Mouse (Mus musculus) kidney, adult 2 months (tissue): ENCODE data around the gene Pde4d. TPM values are rescaled to one million over a fixed set of nuclear protein-coding genes. Genes with fewer than 3 reads are reported as not detected.
A peak's percentile ranks its signal among the peaks of the same experiment; 100 is the strongest.

Experiments used
- DNase-seq: peaks from one replicate; pipeline ENCODE4 v3.0.0; 2021
- H3K27ac ChIP-seq: fragments of 200-500 bp; 2 replicates; pipeline ENCODE4 v1.5.1; 2012; ENCODE audit warnings: low read depth, low read length, control low read depth, inconsistent platforms; ENCODE audit not compliant: insufficient read depth
- H3K27me3 ChIP-seq: fragments of 200-500 bp; replicated peaks from 2 replicates; pipeline ENCODE4 v1.6.1; 2012; ENCODE audit warnings: mild to moderate bottlenecking, moderate library complexity, low read length, inconsistent platforms; ENCODE audit not compliant: control insufficient read depth, insufficient read depth
- H3K36me3 ChIP-seq: fragments of 200-500 bp; 2 replicates; pipeline ENCODE4 v1.6.1; 2012; ENCODE audit warnings: mild to moderate bottlenecking, moderate library complexity, low read length, inconsistent platforms; ENCODE audit not compliant: control insufficient read depth, insufficient read depth
- H3K4me1 ChIP-seq: fragments of 200-500 bp; 2 replicates; pipeline ENCODE4 v1.6.1; 2011; ENCODE audit warnings: low read length; ENCODE audit not compliant: control insufficient read depth, insufficient read depth
- H3K4me3 ChIP-seq: fragments of 200-500 bp; 2 replicates; pipeline ENCODE4 v1.5.1; 2011; ENCODE audit warnings: mild to moderate bottlenecking, low read depth, low read length, control low read depth; ENCODE audit not compliant: insufficient read depth
- CTCF ChIP-seq: fragments of 200-500 bp; conservative IDR thresholded peaks from 2 replicates; pipeline ENCODE4 v1.5.1; 2011; ENCODE audit warnings: low read depth, mild to moderate bottlenecking, control low read depth, low read length, moderate library complexity, mixed read lengths; ENCODE audit not compliant: insufficient read depth, insufficient read length
- POLR2A ChIP-seq: fragments of 200-500 bp; IDR thresholded peaks from one replicate; pipeline ENCODE4 v1.6.1; 2011; ENCODE audit warnings: low read depth, low read length, control low read depth
- WGBS: fragments of 180-500 bp; shearing (Covaris S2); methylation state at CpG from one replicate; pipeline ENCODE4 v1.1.7; 2018; 5-methylcytosine and 5-hydroxymethylcytosine counted together
- polyA plus RNA-seq: library from polyadenylated mRNA; depleted of rRNA; stranded (reverse); fragments of >200 nt; gene quantifications from 2 replicates; pipeline ENCODE4 v1.2.3, GENCODE M21; 2012

The Pde4d gene
- polyA plus RNA-seq, 1 experiment = 18.3 TPM

GRCm38 (mm10) chr13:109793918-109794317 lies 1344.2 kb downstream of the Pde4d start:
- Histone ChIP-seq H3K4me1 (peaks cover 12% of the 10 kb centered on the region; the same call in 1 of the 2 replicates), H3K36me3 (no peaks in the 10 kb centered on the region), H3K27me3 (no peaks in the 10 kb centered on the region), H3K4me3 (no peak overlapping the region), H3K27ac (no peak overlapping the region)
- 83% methylated on average over 9 of the region's 9 CpGs for WGBS
- TF ChIP-seq POLR2A = no peak
- TF ChIP-seq CTCF = no peak
- DNase-seq = no peak

- Histone ChIP-seq H3K36me3 (no peaks in the 10 kb centered on the region), H3K4me1 (peaks cover 8% of the 10 kb centered on the region; the same call in 1 of the 2 replicates), H3K4me3 (no peak overlapping the region), H3K27ac (no peak overlapping the region), H3K27me3 (no peaks in the 10 kb centered on the region)
- TF ChIP-seq CTCF = no peak
- TF ChIP-seq POLR2A = no peak
- 31% methylated on average over 4 of the region's 4 CpGs for WGBS
- DNase-seq = peak; percentile 57
These were observed 1348.9 kb downstream of the Pde4d start for GRCm38 (mm10) chr13:109798651-109799050.

GRCm38 (mm10) chr13:109802201-109802600 lies 1352.5 kb downstream of the Pde4d start:
- Histone ChIP-seq H3K36me3 (no peaks in the 10 kb centered on the region), H3K27me3 (no peaks in the 10 kb centered on the region), H3K27ac (no peak overlapping the region), H3K4me3 (no peak overlapping the region), H3K4me1 (peaks cover 6% of the 10 kb centered on the region; the same call in 1 of the 2 replicates)
- WGBS = 52% methylated on average over 4 of the region's 4 CpGs
- no peak for DNase-seq
- TF ChIP-seq CTCF (no peak), POLR2A (no peak)

- H3K4me3 ChIP-seq = no peak overlapping the region
- no peaks in the 10 kb centered on the region for H3K4me1 ChIP-seq
- H3K27me3 ChIP-seq = no peaks in the 10 kb centered on the region
- WGBS = 87% methylated on average over 5 of the region's 5 CpGs
- no peak for TF ChIP-seq CTCF
- TF ChIP-seq POLR2A = no peak
- no peak overlapping the region for H3K27ac ChIP-seq
- H3K36me3 ChIP-seq = no peaks in the 10 kb centered on the region
- DNase-seq = no peak
These were observed 1356.6 kb downstream of the Pde4d start for GRCm38 (mm10) chr13:109806193-109806966.

- H3K4me1 ChIP-seq = no peaks in the 10 kb centered on the region
- WGBS = 93% methylated on average over 2 of the region's 2 CpGs
- no peak for TF ChIP-seq POLR2A
- no peak for TF ChIP-seq CTCF
- no peaks in the 10 kb centered on the region for H3K36me3 ChIP-seq
- no peak for DNase-seq
- H3K4me3 ChIP-seq = no peak overlapping the region
- no peaks in the 10 kb centered on the region for H3K27me3 ChIP-seq
- H3K27ac ChIP-seq = no peak overlapping the region
These were observed 1357.3 kb downstream of the Pde4d start for GRCm38 (mm10) chr13:109807036-109807435.

GRCm38 (mm10) chr13:109807446-109807845 lies 1357.7 kb downstream of the Pde4d start:
- Histone ChIP-seq H3K27ac (no peak overlapping the region), H3K36me3 (no peaks in the 10 kb centered on the region), H3K4me1 (no peaks in the 10 kb centered on the region), H3K27me3 (no peaks in the 10 kb centered on the region), H3K4me3 (no peak overlapping the region)
- DNase-seq = no peak
- WGBS = 53% methylated on average over 3 of the region's 3 CpGs
- TF ChIP-seq POLR2A (no peak), CTCF (no peak)

- Histone ChIP-seq H3K4me1 (no peaks in the 10 kb centered on the region), H3K27me3 (no peaks in the 10 kb centered on the region), H3K27ac (no peak overlapping the region), H3K4me3 (no peak overlapping the region), H3K36me3 (no peaks in the 10 kb centered on the region)
- no peak for TF ChIP-seq CTCF
- TF ChIP-seq POLR2A = no peak
- WGBS = 66% methylated on average over 6 of the region's 6 CpGs
- DNase-seq = no peak
These were observed 1358.3 kb downstream of the Pde4d start for GRCm38 (mm10) chr13:109808039-109808438.

GRCm38 (mm10) chr13:109808946-109809345 lies 1359.2 kb downstream of the Pde4d start:
- WGBS = 83% methylated on average over 7 of the region's 7 CpGs
- no peak for TF ChIP-seq POLR2A
- TF ChIP-seq CTCF = no peak
- H3K27me3 ChIP-seq = no peaks in the 10 kb centered on the region
- DNase-seq = no peak
- no peak overlapping the region for H3K4me3 ChIP-seq
- no peaks in the 10 kb centered on the region for H3K36me3 ChIP-seq
- no peak overlapping the region for H3K27ac ChIP-seq
- H3K4me1 ChIP-seq = no peaks in the 10 kb centered on the region
